Mouse (Mus musculus) embryonic fibroblast, embryonic 13.5 days (primary cell): ENCODE measurements at regions not wholly inside any gene's neighbourhood (a gene's known extent, or its start where the extent isn't known, plus 50 kb on each side); places are given as distances from the start of the nearest gene placed in this dataset.

Experiments used
- H3K27ac ChIP-seq: 2 replicates; pipeline ENCODE4 v1.5.1; 2012; ENCODE audit warnings: low read length, control low read depth, inconsistent platforms; ENCODE audit not compliant: insufficient read depth
- H3K4me1 ChIP-seq: 2 replicates; pipeline ENCODE4 v1.6.1; 2011; ENCODE audit warnings: low read length; ENCODE audit not compliant: control insufficient read depth, insufficient read depth
- H3K4me3 ChIP-seq: 2 replicates; pipeline ENCODE4 v1.5.1; 2011; ENCODE audit warnings: mild to moderate bottlenecking, control low read depth, low read length; ENCODE audit not compliant: insufficient read depth
- CTCF ChIP-seq: IDR thresholded peaks from 2 replicates; pipeline ENCODE4 v1.5.1; 2011; ENCODE audit warnings: mild to moderate bottlenecking, control low read depth, low read length, moderate library complexity, borderline replicate concordance; ENCODE audit not compliant: insufficient read depth
- POLR2A ChIP-seq: IDR thresholded peaks from 2 replicates; pipeline ENCODE4 v1.6.1; 2011; ENCODE audit warnings: low read depth, mild to moderate bottlenecking, control low read depth, low read length, moderate library complexity

DNA sequence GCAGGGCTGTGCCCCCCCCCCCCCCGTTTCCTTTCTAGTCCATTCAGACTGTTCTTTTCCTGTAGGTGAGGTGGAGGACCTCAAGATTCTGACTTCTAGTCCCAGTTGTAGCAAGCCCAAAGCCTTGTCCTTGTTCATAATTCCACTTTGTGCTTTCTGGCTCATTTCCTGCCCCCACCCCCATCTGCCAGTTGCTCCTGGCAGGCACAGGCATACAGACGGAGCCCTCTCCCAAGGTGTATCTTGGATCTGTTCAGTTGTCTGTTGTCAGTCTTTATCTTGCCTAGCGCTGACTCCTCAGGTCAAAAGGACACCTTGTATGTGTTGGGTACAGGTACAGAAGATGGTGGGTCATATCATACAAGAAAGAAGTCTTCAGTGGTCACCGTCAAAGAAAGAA, 81.9 kb downstream of the Fam43a start:
- no peak overlapping the region for H3K4me3 ChIP-seq
- H3K4me1 ChIP-seq = no peaks in the 10 kb centered on the region
- TF ChIP-seq CTCF = no peak
- no peak for TF ChIP-seq POLR2A
- no peak overlapping the region for H3K27ac ChIP-seq

- TF ChIP-seq CTCF = no peak
- no peak for TF ChIP-seq POLR2A
- H3K27ac ChIP-seq = no peak overlapping the region
- H3K4me1 ChIP-seq = no peaks in the 10 kb centered on the region
Measured at GRCm38 (mm10) chr16:30683986-30684385, 84.5 kb downstream of the Fam43a start.

DNA sequence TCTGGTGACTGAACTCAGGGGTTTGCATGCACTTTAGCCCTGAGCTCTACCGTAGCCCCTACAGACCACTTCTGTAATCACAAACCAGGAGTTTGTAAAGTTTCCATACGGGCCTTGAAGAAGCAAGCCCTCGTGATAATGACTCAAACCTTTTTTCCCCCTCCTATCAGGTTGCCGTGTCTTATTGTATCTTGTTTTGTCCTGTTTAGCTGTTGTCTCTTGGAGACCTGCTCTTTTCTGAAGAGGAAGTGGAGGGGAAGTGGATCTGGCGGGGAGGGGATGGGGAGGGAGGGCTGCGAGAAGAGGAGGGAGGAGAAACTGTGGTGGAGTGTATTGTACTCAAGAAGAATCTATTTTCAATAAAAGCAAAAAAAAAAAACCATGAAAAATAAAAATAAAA, 87.0 kb downstream of the Fam43a start:
- TF ChIP-seq POLR2A (no peak), CTCF (no peak)
- no peak overlapping the region for H3K27ac ChIP-seq
- no peak overlapping the region for H3K4me3 ChIP-seq
- no peaks in the 10 kb centered on the region for H3K4me1 ChIP-seq

More at GRCm38 (mm10) chr16:30683986-30684385, 84.5 kb downstream of the Fam43a start:
- H3K4me3 ChIP-seq = no peak overlapping the region

DNA sequence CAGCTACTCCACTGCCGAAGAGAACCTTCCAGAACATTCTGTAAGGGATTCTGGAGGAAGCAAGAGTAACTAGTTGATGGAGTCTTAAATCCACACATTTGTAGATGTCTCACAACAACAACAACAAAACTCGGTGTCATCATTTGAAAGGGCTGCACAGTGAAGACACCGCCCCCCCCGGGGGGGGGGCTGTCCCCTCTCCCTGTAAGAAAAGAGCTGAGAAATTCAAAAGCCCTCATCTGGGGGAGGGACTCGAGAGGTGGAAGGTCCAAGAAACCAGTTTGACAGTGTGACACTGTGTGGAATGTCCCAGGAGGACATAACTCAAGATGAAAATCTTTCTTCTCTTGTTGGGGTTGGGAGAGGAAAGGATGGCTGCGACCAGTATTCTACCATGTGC, 87.7 kb downstream of the Fam43a start:
- Histone ChIP-seq H3K4me3 (no peak overlapping the region), H3K4me1 (no peaks in the 10 kb centered on the region), H3K27ac (no peak overlapping the region)
- no peak for TF ChIP-seq POLR2A
- no peak for TF ChIP-seq CTCF

GRCm38 (mm10) chr16:30687682-30688081, 88.2 kb downstream of the Fam43a start:
- TF ChIP-seq CTCF (no peak), POLR2A (no peak)
- H3K4me3 ChIP-seq = no peak overlapping the region
- 0 out of 2 replicates have a peak, but pooled peaks cover 2% of the 10 kb centered on the region for H3K4me1 ChIP-seq

GRCm38 (mm10) chr16:30690531-30690930, 91.0 kb downstream of the Fam43a start:
- H3K27ac ChIP-seq = no peak overlapping the region
- 0 out of 2 replicates have a peak, but pooled peaks cover 2% of the 10 kb centered on the region for H3K4me1 ChIP-seq
- no peak for TF ChIP-seq CTCF
- no peak for TF ChIP-seq POLR2A
- no peak overlapping the region for H3K4me3 ChIP-seq

More at GRCm38 (mm10) chr16:30687682-30688081, 88.2 kb downstream of the Fam43a start:
- no peak overlapping the region for H3K27ac ChIP-seq

GRCm38 (mm10) chr16:30691964-30692363, 92.4 kb downstream of the Fam43a start:
- Histone ChIP-seq H3K27ac (no peak overlapping the region), H3K4me3 (no peak overlapping the region), H3K4me1 (0 out of 2 replicates have a peak, but pooled peaks cover 2% of the 10 kb centered on the region)
- TF ChIP-seq CTCF (no peak), POLR2A (no peak)

DNA sequence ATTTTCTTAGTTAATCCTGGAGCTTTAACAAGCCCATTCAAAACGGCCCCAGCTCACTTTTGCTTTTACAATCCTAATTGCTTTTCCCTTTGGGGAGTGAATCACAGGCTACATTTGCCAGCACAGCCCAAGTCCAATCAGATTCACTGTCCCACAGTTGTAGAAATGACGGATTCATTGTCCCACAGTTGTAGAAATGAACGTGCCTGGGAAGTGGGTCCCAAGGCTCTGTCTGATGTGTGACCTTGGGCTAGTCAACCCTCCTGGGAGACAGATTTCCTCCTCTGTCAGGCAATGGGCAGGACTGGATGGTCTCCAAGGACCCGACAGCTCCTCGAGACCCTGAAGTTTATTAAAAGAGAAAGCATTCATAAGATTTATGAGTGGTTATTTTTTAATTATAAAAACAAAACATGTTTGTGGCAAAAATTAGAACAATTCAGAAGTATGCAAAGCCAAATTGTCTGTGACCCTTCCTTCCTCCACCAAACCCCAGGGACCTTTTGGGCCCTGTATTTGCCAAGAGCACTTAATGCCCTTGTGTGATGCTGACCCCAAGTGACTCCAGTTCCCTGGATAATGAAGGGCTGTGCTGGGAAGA, 93.1 kb downstream of the Fam43a start:
- TF ChIP-seq POLR2A (no peak), CTCF (no peak)
- no peak overlapping the region for H3K4me3 ChIP-seq
- no peak overlapping the region for H3K27ac ChIP-seq

DNA sequence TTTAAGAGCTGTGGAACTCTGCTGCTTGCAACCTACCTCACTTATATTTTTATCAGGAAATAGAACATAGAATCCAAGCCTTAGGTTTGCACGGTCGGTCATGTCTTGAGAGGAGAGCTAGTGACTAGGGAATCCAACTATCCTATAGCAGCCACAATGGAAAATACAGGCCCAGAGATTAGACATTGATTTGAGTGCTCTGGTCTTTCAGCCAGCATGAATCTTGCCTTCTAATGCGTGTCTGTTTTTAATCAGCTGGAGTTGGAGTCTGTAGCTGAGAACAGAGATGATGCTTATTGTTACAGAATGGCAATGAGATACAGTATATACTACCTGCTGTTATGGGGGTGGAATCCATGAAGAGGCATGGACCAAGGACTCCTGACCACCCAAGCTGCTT, 93.7 kb downstream of the Fam43a start:
- Histone ChIP-seq H3K4me1 (0 out of 2 replicates have a peak, but pooled peaks cover 2% of the 10 kb centered on the region), H3K4me3 (no peak overlapping the region), H3K27ac (no peak overlapping the region)
- TF ChIP-seq CTCF (no peak), POLR2A (no peak)

More for the DNA sequence above, 93.1 kb downstream of the Fam43a start:
- H3K4me1 ChIP-seq = 0 out of 2 replicates have a peak, but pooled peaks cover 2% of the 10 kb centered on the region

DNA sequence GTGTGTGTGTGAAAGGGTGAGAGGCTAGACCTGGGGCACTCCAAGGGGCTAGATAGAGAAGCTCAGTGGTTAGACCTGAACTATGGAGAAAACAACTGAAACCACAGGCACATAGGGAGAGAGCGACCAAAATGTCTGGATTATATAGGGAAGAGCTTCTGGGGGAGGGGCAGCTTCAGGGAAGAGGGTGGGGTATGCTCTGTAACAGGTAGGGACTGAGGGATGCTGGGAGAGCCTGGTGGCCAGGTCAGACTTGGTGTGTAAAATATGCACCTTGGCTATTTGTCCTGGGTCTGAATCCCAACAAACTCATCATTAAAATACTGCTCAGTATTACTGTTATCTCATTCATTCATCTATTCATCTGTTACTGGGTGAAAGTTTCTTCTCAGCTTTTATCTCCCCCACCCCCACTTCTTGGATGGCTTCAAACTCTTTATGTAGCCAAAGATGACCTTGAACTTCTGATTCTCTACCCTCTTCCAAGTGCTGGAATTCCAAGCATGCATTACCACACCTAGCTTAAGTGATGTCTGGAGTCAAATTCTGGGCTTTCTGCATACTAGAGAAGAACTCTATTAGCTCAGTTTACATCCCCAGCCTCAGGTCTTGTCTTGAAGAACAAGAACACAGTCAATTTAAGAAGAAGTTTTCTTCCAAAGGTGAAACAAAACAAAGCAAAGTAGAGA, 94.5 kb downstream of the Fam43a start:
- H3K4me3 ChIP-seq = no peak overlapping the region
- H3K4me1 ChIP-seq = 0 out of 2 replicates have a peak, but pooled peaks cover 2% of the 10 kb centered on the region
- H3K27ac ChIP-seq = no peak overlapping the region
- TF ChIP-seq CTCF (no peak), POLR2A (no peak)

DNA sequence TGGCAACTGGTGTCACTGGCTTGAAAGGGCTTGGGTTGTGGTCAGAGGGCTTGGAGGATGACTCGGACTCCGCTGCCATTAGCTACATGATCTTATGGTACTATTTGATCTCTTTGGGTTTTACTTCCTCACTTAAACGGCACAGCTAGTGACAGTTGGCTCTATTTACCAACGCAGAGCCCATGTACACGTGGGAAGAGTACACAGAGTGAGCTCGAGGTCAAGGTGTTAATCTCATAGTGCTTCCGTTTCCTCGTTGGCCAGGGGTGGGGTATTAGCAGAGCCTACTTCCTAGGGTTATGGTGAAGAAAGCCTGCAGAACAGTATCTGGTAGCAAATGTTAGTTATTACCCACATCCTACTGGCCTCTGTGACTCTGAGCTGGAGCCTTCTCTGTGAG, 96.2 kb downstream of the Fam43a start:
- Histone ChIP-seq H3K4me3 (no peak overlapping the region), H3K4me1 (0 out of 2 replicates have a peak, but pooled peaks cover 2% of the 10 kb centered on the region), H3K27ac (no peak overlapping the region)
- TF ChIP-seq POLR2A = no peak
- TF ChIP-seq CTCF = no peak
